Mouse (Mus musculus) T-cell, adult 2 months (primary cell): ENCODE results near the gene Txnrd1.

Experiments used
- DNase-seq: peaks from one replicate; pipeline ENCODE4 v3.0.0; 2022; ENCODE audit warnings: low spot score

Gene Txnrd1

GRCm38 (mm10) chr10:82833926-82834325 is at the start of gene Txnrd1:
Txnrd1 (plus strand) TSS chr10:82833951.
- DNase-seq = no peak

- DNase-seq = no peak
These were observed 44.6 kb upstream of the Txnrd1 start for GRCm38 (mm10) chr10:82789181-82789580.

DNA sequence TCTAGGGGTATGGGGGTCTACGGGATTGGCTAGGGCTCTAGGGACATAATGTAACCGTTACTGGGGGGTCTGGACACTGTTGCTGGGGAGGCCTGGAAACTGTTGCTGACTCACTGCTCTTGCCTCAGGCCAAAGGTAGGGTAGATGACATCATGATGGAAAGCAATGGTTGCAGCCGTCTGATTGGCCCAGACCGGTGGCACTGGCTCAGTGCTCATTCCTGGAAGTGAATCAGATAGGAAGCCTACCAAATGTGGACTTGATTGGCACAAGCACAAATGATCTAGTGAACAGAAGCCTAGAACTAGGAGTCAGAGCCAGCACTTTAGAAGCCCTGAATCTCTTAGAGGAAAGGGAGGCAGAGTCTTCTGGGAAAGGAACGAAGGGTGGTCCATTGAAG is 43.2 kb upstream of the Txnrd1 start:
- no peak for DNase-seq

DNA sequence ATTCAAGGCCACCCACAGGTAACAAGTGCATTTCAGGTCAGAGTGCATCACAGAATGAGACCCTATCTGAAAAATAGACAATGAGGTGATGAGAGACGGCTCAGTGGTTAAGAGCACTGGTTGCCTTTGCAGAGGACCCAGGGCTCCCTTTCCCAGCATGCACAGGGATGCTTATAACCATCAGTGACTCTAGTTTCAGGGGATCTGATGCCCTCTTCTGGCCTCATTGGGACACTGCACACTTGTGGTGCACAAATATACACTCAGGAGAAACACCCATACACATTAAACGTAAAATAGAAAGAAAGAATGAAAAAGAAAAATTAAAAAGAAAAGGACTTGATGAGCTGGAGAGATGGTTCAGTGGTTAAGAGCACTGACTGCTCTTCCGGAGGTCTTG is 42.0 kb upstream of the Txnrd1 start:
- no peak for DNase-seq

DNA sequence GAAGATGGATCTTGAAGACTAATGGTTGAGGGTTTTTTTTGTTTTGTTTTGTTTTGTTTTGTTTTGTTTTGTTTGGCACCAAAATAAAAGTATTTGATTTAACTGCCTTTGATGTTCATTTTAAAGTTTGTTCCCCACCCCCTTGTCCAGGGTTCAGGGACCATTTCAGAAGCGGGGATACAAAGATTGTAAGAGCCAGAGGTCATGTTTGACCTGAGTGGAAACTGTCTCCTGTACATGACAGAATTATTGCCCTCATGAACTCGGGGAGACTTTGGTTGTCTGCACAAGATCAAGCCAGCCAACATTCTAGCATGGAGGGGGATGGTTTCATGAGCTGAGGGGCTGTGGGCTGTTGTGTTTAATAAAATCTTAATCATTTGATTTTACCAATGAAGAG is 41.4 kb upstream of the Txnrd1 start:
- no peak for DNase-seq

- no peak for DNase-seq
These were observed 38.5 kb upstream of the Txnrd1 start for GRCm38 (mm10) chr10:82795071-82795731.

- DNase-seq = no peak
These were observed 38.0 kb upstream of the Txnrd1 start for GRCm38 (mm10) chr10:82795767-82796166.

GRCm38 (mm10) chr10:82796471-82797118 is 37.2 kb upstream of the Txnrd1 start:
- no peak for DNase-seq

GRCm38 (mm10) chr10:82797119-82797491 is 36.6 kb upstream of the Txnrd1 start:
- DNase-seq = no peak

DNA sequence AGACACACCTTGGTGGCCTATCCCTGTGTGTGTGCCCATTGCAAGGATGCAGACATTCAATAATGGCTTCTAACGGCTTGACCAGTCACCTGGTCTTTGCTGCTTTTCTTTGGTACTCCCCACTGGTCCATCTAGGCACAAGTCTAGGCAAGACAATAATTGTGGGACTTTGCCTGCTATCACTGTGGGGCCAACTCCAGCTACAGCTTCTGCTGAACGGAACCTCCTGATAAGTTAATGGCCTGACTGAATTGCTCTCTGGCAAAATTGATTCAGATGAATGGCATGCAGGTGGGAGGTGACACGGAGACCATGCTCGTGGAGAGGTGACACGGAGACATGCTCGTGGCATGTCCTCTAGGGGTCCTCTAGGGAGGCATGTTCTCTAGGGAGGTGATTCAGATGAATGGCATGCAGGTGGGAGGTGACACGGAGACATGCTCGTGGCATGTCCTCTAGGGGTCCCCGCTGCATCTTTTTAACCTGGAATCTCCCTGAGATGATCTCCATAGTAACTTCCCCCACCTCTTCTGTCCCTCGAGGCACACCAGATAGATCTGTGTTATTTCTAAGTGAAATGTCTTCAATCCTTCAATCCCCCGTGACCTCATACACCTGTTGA is 35.3 kb upstream of the Txnrd1 start:
- no peak for DNase-seq

GRCm38 (mm10) chr10:82800094-82800493 is 33.7 kb upstream of the Txnrd1 start:
- DNase-seq = no peak

DNA sequence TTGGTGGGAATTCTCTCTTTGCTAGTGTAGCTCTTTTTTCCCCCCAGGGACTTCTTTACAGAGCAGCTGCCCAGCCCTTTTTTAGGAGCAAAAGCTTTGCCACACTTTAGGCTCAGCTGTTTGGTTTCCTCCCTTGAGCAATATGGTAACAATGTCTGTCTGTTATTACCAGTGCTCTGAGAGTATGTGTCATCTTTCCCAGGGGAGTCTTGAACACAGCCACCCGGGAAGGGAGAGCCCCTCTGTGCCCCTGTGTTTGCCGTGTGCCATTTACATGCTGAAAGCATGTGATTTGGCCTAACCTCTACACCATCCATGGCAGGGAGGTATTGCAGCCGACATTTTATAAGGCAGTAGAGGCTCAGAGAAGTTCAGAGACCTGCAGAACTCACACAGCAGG is 29.4 kb upstream of the Txnrd1 start:
- DNase-seq = no peak

DNA sequence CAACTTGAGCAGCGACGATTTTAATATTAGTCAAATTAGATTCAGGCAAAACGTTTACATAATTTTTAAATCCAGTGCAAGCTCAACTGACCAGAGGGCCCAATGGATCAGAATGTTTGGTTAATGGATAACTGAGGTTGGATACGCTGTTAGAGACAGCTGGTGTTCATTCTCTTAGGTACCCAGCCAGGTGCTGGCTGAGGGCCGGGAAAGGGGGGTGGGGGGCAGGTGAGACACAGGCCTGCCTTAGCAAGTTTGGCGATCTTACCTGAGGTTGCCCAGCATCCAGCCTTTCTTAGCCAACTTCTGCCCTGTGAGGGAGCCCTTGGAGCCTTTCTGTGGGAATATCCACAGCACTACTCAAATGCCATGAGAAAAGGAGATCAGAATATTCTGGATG is 28.6 kb upstream of the Txnrd1 start:
- no peak for DNase-seq

DNA sequence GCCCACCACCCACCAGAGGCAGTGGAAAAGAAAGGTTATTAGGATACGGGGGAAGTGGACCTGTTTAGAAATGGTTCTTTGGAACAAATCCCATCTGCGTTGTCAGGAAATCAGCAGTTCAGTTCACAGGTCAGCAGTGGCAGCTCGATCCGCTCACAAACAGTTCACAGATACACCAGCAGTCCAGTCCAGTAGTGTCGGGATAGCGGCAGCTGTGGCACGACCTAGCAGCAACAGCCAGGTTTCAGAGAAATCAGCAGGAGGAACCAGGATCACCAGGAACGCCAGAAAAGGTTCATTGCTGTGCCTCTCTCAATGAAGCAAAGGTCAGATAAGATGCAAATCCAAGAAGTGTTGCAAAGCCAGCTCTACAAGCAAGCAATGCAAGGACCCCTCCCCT is 27.3 kb upstream of the Txnrd1 start:
- DNase-seq = no peak

GRCm38 (mm10) chr10:82807238-82807637 is 26.5 kb upstream of the Txnrd1 start:
- no peak for DNase-seq

DNA sequence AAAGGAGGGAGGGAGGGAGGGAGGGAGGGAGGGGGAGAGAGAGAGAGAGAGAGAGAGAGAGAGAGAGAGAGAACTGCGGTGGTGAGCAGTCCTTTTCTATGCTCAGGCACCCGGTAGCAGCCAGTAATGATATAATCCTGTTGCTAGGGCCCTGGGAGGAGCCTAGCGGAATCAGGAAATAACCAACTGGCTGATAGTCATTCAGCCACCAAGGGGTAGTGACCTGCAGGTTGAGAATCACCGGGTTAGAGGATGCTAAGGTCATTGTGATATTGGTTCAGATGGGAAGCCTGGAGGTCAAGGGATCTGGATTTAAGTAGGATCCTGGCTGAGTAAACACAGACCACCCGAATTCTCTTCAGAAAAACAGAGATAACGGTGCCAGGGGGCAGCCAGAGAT is 25.6 kb upstream of the Txnrd1 start:
- no peak for DNase-seq

DNA sequence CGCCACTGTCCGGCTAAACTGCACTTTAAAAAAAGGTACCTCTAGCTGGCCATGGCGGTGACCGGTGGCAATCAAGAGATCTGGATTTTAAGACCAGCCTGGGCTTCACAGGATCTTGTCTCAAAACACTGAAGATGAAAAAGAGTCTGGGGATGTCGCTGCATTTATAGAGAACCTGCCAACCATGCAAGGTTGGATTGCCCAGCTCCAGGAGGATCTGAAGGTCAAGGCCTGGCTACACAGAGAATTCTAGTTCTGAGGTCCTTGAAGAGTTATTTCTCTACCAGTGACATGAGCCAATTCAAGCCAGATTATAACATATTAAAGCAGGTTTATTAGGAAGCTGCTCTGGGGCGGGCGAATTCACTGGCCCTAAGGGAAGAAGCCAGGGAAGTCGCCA is 24.9 kb upstream of the Txnrd1 start:
- DNase-seq = no peak

DNA sequence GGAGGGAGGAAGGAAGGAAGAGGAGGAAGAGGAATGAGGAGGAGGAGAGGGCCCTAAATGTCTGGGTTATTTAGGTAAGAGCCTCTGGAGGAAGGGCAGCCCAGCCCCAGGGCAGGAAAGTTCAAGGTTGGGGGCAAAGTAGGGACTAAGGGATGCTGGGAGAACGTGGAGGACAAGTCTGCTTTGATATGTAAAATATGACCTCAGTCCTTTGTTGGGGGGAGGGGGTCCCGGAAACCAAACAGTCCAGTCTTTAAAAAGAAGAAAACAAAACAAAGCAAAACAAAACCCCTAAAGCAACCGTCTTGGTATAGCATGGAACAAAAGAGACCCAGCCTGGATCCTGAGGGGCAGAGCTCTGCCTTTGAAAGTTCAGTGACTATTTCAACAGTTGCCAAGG is 24.4 kb upstream of the Txnrd1 start:
- DNase-seq = no peak

DNA sequence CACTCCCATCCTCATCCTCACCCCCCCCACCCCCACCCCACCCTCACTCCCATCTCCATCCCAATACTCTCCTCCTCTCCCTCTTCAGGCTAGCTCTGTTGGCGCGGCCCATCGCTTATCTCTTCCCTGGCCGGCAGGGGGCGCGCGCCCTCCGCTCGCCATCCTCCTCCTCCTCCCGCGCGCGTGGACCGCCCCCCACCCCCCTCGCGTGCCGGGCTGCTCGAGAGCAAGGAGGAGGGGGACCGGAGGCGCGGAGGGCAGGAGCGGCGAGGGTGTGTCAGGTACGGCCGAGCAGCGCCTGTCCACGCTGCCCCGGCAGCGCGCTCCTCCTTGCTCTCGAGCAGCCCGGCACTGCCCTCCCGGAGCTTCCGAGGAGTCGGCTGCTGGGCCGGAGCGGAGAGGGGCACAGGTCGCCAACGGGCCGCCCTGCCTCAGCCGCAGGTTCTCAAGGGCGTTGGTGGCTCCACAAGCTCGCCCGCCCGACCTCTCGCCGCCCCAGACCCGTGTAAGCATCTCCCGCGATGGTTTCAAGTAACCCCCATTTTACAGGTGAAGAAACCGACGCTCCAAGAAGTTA is 21.8 kb upstream of the Txnrd1 start:
- DNase-seq = peak; percentile 71

DNA sequence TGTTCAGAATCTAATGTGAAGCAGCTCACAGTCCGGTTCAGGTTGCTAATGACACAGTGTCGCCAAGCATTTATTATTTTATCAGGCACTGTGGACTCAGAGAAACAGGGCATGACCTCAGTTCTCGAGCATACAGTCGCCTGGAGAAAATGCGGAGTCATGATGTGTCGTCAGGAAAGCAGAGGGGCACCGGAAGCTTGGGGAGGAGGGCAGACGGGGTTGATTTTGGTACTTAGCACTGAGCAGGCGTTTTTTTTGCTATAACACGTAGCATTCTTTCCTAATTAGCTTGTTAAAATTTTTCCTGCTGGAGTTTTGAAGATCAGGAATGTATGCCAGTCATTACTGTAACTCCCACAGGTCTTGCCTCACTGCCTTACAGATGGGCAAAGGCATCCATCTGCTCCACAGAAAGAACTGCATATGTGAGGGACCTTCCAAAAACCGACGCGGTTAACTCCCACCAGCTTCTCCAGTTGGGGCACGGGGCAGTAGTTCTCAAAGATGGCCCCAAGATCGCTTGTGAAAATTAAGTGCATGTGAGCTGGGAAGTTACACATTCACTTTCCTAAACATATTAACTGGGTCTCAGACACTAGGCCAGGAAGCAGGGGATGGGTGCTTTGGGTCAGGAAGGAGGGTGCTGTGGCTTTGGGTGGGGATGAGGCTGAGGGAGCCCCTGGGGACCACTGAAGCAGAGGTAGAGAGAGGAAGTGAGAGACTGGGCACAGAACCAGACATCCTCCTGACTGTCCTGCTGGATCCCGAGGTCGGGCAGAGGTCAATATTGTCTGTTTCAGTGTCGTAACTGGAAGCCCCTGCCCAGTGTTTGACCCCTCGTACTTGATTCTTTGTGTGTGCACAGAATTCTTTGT is 19.4 kb upstream of the Txnrd1 start:
- peak; percentile 34 for DNase-seq

- no peak for DNase-seq
These were observed 17.3 kb upstream of the Txnrd1 start for GRCm38 (mm10) chr10:82816441-82816840.

GRCm38 (mm10) chr10:82817514-82817913 is 16.2 kb upstream of the Txnrd1 start:
- no peak for DNase-seq
